Mouse (Mus musculus): Measurements from ENCODE around the gene Dnal1.

Dnal1 gene

DNA sequence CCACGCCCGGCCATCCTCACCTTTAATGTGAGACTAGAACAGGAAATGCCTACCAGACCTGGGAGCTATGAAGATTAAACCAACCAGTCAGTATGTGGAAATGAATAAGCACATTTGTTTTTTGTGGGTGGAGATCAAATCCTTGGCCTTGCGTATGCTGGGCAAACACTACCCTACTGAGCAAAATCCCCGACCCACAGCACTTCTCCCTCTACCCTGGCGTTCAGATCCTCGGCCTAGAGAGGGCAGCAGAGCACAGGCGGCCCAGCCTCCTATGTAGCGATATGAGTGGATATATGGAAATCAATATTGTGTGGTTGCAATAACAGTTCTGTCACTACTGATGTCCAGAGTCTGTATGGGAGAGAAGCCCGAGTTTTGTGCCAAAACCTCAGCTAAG, 49.0 kb downstream of the Dnal1 start:
- DNase-seq (ENCODE audit: extremely low spot score), result no peak

DNA sequence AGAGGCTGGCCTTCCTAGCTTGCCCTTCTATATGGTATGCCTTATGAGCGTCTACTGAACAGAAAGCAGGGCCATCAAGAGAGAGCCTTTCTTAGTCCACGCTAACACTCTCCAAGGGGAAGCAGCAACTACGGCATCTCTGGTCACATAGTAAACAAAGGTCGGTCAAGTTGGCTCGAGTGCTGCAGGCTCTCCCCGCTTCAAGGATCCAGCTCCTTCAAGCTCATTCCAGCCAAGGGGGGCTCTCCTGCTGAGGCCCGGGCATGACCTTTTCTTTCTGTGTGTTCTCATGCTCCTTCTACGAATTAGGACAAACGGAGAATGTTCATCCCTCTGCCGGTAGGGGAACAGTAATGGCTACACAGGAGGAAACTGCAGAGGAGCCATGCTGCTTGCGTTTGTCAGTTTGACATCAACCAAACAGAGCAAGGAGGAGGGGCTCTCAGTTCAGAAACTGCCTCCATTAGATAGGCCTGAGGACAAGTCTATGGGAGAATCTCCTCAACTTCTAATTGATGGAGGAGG, 49.5 kb downstream of the Dnal1 start:
- DNase-seq (ENCODE audit: extremely low spot score), result no peak

DNA sequence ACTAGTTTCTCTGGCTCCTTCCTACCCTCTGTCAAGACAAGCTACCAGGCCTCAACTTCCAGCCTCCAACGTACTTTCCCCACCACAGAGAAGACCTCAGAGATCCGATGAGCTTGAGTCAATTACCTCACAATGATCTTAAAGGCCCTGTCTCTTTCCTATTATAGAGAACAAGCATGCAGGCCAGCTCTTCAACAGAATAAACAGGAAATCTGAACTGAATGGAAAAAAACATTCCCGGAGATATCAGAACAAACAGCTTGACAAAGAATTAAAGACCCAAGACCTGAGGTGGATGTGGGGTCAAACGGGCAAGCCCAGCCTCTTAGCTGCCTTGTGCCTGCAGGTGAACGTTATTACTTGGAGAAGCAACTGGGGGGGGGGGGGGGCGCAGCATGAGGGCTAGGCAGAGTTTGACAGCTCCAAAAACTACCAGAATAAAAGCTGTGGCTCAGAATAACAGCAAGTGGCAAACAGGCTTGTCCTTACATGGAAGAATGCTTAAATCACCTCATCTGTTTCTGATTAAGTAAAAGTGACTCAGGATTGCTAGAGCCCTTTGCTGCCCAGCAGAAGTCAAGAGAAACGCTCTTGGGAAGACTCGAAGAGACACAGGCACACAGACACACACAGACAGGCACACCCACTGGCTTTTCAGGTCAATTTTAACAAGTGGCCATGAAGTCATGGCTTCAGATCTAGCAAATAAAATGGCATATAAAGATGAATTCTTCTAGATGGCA, 51.6 kb downstream of the Dnal1 start:
- DNase-seq (ENCODE audit: extremely low spot score), result no peak

DNA sequence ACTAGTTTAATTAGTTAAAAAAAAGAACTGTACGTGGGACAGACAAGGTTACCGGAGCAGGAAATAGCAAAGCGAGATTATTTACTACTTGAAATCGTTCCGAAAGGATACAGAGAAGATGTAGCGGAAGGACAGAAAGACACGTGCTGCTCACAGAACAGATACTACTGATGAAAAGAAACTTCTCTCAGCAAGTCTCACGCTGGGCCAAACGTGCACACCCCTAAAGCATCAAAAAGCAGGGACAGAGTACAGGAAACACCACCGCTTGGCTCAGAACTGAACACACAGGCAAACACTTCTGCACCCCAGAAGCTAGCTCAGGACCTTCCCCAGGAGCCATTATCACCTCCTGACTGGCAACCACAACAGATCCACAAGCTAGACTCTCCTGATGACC, 56.4 kb downstream of the Dnal1 start:
- DNase-seq (ENCODE audit: extremely low spot score), result no peak

DNA sequence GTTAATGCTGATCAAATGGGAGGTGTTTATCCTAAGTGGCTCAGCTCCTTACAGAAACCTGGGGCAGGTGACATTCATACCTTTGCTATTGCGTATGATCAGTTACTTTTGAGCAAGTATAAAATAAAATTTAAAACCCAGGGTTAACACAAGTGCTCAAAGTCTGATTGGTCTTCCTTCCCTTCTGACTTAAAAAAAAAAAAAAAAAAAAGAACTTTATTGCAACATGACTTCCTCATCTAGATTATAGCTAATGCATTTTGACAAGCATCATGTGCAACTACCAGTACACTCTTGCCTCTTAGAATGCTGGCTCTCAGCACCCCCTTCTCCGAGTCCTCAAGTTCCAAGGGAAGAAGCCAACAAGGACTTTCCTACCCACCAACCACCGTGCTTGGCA, 58.0 kb downstream of the Dnal1 start:
- DNase-seq (ENCODE audit: extremely low spot score), result no peak

DNA sequence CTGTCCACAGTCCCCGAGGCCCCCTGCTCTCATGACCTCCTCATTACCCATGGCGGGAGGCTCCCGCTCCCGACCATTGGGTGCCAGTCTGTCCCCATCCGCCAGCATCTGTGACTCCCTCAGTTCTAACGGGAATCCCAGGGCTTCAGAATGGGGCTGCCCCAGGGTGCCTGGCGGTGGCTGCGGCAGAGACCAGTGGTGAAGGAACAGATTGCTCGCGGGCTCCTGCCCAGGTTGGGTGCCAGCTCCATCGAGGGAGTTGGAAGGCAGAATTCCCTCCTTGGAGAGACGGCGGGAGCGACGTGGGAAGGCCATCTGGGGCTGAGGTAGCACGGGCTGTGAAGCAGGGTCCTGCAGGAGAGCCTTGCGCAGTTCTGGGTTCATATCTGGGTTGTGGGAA, 58.7 kb downstream of the Dnal1 start:
- DNase-seq (ENCODE audit: extremely low spot score), result no peak

DNA sequence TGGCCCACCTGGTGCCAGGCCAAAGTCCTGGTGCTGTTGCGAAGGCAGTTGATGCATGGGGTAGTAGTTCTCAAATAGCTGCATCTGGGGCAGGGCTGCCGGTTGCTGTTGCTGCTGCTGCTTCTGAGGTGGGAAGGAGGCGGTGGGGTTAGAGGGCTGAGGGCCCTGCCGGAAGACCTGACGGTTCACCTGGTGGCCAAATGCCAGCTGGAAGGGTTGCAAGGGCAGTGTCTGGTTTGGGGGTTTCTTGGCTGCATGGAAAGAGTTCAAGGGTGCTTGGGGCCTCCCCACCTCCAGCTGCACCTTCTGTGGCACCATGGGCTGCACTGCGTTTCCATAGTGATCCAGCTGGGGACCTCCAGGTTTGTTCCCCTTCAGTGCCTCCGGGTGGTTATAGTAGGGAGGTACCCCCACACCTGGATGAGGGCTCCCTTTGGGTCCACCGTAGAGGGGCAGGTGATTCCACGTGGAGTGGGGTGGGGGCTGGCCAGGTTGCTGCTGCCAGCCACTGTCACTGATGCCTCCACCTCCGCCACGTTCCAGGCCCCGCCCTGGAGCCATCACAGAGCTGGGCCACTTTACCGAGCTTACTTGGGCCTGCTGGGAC, 59.2 kb downstream of the Dnal1 start:
- DNase-seq (ENCODE audit: extremely low spot score), result no peak

DNA sequence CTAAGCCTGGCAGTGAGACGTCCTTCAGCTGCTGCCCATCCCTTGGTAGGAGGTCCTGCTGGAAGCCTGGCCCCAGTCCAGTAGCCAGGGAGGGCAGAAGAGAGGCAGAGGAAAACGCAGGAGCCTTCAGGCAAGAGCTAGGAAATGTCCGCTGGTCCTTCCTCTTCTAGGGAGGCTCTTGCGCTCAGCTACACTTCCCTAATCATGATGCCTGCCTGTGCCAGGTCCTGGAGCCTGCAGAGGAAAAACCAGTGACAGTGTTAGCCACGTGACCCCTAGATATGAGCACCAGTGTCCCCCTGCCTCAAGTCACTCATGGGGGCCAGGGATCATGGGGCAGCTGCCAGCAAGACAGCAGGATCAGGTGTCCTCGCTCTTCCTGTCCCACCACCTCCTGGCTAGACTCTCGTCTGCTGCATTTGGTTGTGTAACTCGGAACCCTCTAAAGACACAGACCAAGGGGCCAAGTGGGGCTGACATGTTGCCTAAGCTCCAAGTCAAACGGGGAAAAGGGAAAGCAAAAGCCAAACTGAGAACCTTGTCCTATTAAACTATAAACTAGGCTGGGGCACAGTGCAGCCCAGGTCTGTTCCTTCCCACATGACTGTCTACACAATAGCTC, 60.1 kb downstream of the Dnal1 start:
- no peak for DNase-seq (ENCODE audit: extremely low spot score)

DNA sequence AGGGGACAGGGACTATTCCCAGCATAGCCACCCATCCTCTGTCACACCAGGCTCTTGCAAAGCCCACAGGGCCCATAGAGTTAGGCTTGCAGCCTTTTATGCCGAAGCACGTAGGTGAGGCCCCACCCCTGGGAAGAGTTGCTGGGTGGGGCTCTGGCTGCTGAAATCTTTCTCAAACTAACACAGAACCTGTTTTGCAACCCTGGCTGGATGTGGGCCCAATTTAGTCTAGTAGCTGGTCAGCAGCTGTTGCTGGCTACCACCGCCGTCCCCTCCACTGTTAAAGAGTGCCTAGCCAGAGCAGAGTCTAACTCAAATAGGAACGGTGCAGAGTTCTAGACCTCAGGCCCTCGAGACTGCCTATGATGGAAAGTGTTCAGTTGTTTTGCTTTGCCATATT, 60.7 kb downstream of the Dnal1 start:
- DNase-seq (ENCODE audit: extremely low spot score), result no peak

DNA sequence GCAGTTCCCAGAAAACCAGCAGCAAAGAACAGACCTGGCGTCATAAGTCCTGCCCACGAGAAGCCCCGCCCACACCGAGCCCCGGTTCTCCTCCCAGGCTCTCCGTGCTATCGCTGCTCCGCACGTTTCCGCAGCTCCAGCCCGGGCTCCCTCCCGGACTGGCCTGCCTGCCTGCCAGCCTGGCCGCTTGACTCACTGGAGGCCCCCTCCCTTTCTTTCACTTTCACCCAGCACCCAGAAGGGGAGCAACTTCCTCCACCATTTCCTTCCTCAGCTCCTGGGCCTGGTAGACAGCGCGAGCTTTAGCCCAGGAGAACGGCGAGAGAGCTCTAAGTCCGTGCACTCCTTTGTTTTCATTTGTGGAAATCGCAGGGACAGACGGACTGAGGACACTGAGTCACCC, 61.5 kb downstream of the Dnal1 start:
- DNase-seq (ENCODE audit: extremely low spot score), result peak; percentile 81

DNA sequence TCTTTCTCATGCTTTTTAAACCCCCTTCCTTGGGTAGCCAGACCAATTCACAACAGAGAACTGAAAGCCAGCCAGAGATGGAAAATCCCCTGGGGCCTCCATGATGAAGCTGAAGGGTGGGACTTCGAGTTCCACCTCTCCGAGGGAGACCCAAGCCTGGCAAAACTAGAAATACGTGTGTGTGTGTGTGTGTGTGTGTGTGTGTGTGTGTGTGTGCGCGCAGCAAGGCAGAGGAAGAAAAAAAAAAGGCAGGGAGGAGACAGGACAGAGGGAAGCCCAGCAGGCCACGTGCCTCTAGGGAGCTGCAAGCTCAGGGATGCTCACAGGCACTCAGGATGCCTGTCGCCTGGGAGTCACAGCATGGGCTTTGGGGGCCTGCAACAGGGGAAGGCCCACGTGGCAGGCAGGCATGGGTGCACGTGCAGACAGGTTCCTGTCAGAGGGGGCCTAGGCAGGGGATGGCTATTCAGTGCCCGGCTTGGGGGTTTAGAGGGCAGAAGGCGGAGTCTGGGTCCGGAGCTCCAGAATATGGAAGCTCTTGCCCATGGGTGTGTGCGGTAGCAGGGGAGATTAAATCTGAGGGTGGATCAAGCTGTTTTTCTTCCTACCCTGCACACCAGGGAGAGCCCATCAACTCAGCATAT, 62.1 kb downstream of the Dnal1 start:
- peak; percentile 65 for DNase-seq (ENCODE audit: extremely low spot score)

DNA sequence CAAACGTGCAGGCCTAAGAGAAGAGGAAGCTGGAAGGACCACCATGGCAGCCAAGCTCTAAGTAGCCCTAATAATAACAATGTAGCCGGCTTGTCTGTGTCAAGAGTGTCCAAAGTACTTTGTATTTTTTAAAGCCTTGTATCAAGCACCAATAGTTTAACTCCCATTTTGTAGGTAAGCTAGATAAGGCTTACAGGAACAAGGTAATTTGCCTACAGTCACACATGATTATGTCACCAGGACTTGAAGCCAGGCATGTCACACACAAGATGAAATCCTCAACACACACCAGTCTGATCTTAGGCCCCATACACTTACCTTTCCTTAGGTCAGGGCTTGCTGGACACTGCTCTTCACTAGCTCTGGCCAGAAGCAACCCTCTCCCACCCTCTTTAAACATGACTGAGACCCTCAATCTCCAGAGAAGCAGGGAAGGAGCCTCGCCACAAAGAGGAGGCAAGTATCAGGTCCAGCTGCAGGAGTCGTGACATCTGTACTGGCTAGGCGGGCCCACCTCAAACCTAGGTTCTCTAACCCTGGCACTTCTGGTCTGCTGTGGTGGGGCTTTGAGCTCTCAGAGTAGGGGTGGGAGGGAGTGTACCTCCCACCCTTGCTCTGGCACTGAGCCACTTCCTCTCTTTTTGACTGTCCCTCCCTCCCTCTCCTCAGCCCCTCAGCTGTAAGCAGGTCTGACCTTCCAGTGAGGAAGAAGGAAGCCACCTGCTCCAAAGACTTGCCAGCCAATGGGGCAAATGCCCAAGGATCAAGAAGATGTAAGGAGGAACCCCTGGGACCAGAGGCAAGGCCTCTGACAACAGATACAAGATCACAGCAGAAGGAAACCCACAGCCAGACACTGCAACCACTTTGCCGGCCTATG, 63.0 kb downstream of the Dnal1 start:
- DNase-seq (ENCODE audit: extremely low spot score), result peak; percentile 45

DNA sequence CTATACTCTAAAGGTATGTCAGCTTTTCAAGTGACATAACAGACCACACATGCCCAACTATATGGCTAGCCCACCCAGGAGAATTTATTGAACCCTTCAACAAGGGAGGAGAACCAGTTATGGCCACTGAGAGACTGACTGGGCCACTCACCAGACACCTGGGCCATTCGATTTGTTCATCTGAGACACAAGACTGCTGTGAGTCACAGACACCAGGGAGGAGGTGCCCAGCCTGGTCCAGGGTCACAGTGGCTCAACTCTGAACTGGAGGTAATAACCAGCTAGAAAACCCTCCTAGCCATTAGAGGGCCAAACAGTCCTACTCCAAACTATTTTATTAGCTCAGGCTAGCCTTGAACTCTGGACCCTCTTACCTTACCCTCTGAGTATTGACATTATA, 63.9 kb downstream of the Dnal1 start:
- DNase-seq (ENCODE audit: extremely low spot score), result no peak

DNA sequence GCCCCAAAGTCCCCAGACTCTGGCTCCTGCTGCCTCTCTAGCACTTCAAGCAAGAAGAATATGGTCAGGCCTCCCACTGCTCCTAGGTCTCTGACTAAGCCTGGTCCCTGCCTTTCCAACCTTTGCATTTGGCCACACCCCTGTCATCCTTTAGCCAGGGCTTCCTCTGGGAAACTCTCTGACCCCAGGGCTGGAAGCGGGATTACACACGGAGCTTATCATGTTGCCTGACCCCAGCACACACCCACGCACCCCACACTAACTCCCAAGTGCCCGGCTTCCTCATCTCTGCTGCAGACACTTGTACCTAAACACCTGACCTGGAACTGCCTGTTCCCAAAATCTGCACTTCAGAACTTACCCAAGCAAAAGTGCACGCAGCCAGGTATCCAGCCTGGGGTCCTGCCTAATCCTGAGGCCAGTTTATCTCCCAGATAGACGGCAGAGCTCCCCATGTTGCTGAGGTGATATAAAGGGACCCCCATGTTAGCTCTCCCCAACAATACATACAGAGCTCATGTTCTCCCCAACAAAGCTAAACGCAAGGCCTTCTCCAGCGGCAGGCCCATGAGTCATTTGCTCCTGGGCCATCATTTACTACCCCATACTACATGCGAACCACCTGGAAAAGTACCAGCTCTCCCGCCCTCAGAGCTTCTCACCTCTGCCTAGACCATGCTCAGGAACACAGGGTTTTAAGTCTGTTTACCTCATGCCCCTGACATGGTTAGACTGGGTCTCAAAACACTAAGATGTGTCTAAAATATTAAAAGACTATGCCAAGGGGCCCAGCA, 64.7 kb downstream of the Dnal1 start:
- no peak for DNase-seq (ENCODE audit: extremely low spot score)

DNA sequence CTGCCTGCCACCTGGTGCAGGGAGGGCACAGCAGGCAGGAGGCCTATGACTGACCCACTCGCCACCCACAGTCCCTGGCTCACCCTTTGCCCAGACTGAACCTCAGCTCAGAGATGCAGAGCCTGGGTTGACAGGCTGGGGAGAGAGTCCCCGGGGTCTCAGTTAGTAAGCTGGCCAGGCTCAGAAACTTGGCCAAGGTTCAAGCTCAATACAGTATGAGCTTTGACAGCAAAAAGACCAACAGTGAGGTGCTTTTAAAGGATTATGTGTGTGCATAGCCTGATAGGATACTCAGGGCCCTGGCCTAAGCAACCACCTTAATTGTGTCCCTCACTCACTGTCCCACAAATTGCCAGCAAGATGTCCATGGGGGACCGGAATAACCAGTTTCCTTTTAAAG, 65.9 kb downstream of the Dnal1 start:
- DNase-seq (ENCODE audit: extremely low spot score), result no peak

DNA sequence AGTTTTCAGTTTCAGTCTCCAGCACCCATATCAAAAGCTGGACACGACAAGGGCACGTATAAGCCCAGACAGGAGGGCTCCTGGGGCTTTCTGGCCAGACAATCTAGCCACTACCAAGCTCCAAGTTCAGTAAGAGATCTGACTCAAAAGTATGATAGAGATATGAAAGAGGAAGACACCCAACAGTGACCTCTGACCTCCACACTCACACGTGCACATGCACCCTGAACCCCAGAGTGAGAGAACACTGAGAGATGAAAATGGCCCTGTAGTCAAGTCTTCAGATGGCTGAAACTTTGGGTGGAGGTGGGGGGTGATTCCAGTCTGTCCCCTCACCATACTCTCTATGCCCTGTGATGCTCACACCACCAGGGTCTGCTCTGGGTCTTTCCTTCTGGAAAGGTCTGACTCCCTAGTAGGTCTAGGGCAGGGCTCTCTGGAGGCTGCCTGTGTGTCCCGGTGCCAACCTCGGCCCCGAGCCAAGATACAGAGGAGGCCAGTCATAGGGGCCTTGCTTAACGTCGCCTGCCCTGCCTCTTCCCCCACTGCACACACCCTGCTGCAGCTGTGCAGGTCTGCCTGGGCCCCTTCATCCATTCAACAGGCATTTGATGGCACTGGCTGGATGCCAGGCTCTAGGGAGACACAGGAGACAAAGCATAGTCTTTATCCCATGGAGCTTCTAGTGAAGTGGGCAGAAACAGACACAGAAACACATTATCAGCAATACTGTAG, 66.7 kb downstream of the Dnal1 start:
- no peak for DNase-seq (ENCODE audit: extremely low spot score)

DNA sequence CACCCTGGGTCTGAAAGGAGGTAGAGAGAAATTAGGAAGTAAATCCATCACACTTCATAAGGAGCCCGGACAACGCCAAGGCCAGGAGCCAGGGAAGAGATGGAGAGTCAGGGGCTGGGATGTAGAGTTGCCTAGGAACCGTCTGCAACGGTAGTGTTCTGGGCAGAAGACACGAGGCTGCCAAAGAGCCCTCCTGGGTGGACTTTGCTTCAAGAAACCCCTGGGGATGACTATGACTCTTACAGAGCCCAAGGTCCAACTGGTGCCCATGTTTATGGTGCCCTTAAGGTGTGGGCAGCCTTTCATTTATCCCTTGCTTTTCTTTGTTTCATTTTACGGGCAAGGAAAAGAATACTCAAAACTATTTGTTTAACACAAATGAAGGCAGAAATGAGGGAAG, 67.8 kb downstream of the Dnal1 start:
- DNase-seq (ENCODE audit: extremely low spot score), result no peak

DNA sequence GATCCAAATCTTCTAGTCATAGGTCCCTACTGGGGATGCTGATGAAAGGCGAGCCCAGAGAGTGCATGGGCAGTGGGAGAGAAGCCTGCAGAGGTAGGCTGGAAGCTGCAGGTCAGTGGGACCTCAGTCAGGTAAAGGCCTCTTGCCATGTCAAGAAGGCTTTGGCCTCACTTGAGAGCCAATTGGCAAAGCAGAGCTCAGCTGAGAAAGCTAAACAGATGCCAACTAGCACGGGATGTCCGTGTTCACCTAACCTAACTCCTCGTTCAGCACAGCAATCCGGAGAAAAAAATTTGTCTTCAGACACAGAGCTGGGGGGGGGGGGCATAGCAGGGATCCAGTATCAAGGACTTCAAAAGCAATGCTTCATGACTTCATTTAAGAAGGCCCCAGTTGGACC, 70.8 kb downstream of the Dnal1 start:
- DNase-seq (ENCODE audit: extremely low spot score), result no peak

DNA sequence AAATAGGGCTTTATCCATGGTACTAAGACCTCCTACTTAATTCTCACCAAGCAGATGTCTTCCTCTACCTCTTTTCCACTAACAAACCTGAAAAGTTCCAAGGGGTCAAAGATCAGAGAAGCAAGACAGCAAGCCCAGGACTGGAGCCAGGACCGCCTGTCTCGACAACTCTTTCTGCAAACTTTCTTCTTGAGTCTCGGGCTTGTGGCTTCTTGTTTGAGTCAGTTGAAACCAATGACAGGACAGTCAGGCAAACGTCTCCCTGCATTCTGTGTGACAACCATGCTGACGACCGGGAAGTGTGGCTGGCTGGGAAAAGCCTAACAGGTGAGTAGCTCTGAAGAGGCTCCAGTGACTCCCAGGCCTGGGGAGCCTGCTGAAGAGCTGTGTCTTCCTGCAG, 71.4 kb downstream of the Dnal1 start:
- DNase-seq (ENCODE audit: extremely low spot score), result no peak

DNA sequence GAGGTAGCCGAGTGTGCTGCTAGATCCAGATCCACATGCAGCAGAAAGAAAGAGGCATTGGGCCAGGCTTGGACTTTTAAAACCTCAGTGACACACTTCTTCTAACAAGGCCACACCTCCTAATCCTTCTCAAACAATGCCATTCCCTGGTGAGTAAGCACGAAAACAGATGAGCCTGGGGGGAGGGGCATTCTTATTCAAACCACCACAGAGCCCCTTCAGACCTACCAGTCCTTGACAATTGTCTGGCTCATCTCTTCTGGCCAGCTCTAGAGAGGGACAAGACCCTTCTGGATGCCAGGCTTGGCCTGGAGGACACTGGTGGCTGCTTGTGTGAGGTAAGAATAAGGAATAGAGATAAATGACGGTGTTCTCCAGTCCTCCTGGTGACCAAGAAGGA, 72.4 kb downstream of the Dnal1 start:
- no peak for DNase-seq (ENCODE audit: extremely low spot score)
